Mouse (Mus musculus) ES-E14 (cell line): Measurements from ENCODE around the gene Ube2o. TPM values are rescaled to one million over a fixed set of nuclear protein-coding genes. Genes with fewer than 3 reads are reported as not detected.

Source experiments
- DNase-seq: peaks from one replicate; pipeline ENCODE4 v3.0.0-alpha.2; 2013; ENCODE audit warnings: low read depth, low spot score
- H3K27ac ChIP-seq: 2 replicates; pipeline ENCODE4 v1.5.1; 2012; ENCODE audit warnings: low read depth, mild to moderate bottlenecking, low read length, moderate library complexity, mixed read lengths; ENCODE audit not compliant: poor library complexity, insufficient read depth, severe bottlenecking
- H3K36me3 ChIP-seq: 2 replicates; pipeline ENCODE4 v1.6.1; 2012; ENCODE audit warnings: mild to moderate bottlenecking, low read length, moderate library complexity, mixed read lengths; ENCODE audit not compliant: control insufficient read depth, poor library complexity, insufficient read depth, severe bottlenecking
- H3K4me1 ChIP-seq, 2 experiments: fragments of 150-350 bp in 1 of 2; sonication (generic) in 1 of 2; 2 replicates each; pipeline ENCODE4 v1.6.1; 2012; ENCODE audit warnings: low read length in 2 of 2, mild to moderate bottlenecking in 1 of 2, mixed read lengths in 1 of 2; ENCODE audit not compliant: control insufficient read depth in 2 of 2, insufficient read depth in 2 of 2, poor library complexity in 1 of 2
- H3K4me3 ChIP-seq, 2 experiments: fragments of 150-350 bp in 1 of 2; sonication (generic) in 1 of 2; 2 replicates each; pipeline ENCODE4 v1.5.1; 2012; ENCODE audit warnings: low read length in 2 of 2, low read depth in 1 of 2, mild to moderate bottlenecking in 1 of 2, mixed read lengths in 1 of 2; ENCODE audit not compliant: insufficient read depth in 1 of 2, poor library complexity in 1 of 2, severe bottlenecking in 1 of 2
- H3K9ac ChIP-seq: 2 replicates; pipeline ENCODE4 v1.6.1; 2012; ENCODE audit warnings: low read depth, mild to moderate bottlenecking, low read length, mixed read lengths; ENCODE audit not compliant: poor library complexity, insufficient read depth, severe bottlenecking
- H3K9me3 ChIP-seq: fragments of 150-350 bp; sonication (generic); 2 replicates; pipeline ENCODE4 v1.6.1; 2012; ENCODE audit warnings: low read depth, mild to moderate bottlenecking, low read length; ENCODE audit not compliant: control insufficient read depth, insufficient read depth
- CHD2 ChIP-seq: IDR thresholded peaks from 2 replicates; pipeline ENCODE4 v1.6.1; 2014; ENCODE audit warnings: mild to moderate bottlenecking, low read depth, low read length, inconsistent platforms
- HCFC1 ChIP-seq: IDR thresholded peaks from 2 replicates; pipeline ENCODE4 v1.6.1; 2012; ENCODE audit warnings: low read length, inconsistent platforms, borderline replicate concordance; ENCODE audit not compliant: insufficient read depth
- MAFK ChIP-seq: IDR thresholded peaks from 2 replicates; pipeline ENCODE4 v1.6.1; 2014; ENCODE audit warnings: mild to moderate bottlenecking, low read depth, low read length, inconsistent platforms; ENCODE audit not compliant: insufficient read depth
- ZC3H11A ChIP-seq: IDR thresholded peaks from 2 replicates; pipeline ENCODE4 v1.6.1; 2012; ENCODE audit warnings: low read depth, mild to moderate bottlenecking, inconsistent platforms, low read length, borderline replicate concordance
- ZNF384 ChIP-seq: IDR thresholded peaks from 2 replicates; pipeline ENCODE4 v1.6.1; 2012; ENCODE audit warnings: low read depth, low read length, inconsistent platforms
- in situ Hi-C, 2 experiments: fragments of 600-800 bp; cut with MboI; formaldehyde crosslinking; loops; one replicate each; pipeline ENCODE4 v1.15.1; 2025; ENCODE audit warnings: low sequenced_read_pairs in 2 of 2, inconsistent platforms in 1 of 2; ENCODE audit not compliant: unreplicated experiment in 2 of 2
- total RNA-seq: library from RNA; depleted of rRNA; stranded (reverse); fragments of 300-350 nt; gene quantifications from 2 replicates; pipeline ENCODE4 v1.2.3, GENCODE M21; 2012

The Ube2o gene
- total RNA-seq, 1 experiment = 45.2 TPM

GRCm38 (mm10) chr11:116522046-116522445, 59.2 kb downstream of the Ube2o start:
- Histone ChIP-seq H3K9me3 (no peaks in the 10 kb centered on the region), H3K4me3 (no peak overlapping the region), H3K4me1 (peaks cover 0 to 5% of the 10 kb centered on the region in 2 experiments; a peak in 1 of 4 replicates), H3K36me3 (no peaks in the 10 kb centered on the region), H3K27ac (no peak overlapping the region), H3K9ac (no peak overlapping the region)
- TF ChIP-seq ZNF384 = no peak
- no peak for TF ChIP-seq HCFC1
- no peak for TF ChIP-seq MAFK
- TF ChIP-seq ZC3H11A = no peak
- no peak for TF ChIP-seq CHD2
- DNase-seq = no peak
- in situ Hi-C loops = no loop called here

GRCm38 (mm10) chr11:116521143-116521542, 60.1 kb downstream of the Ube2o start:
- in situ Hi-C loops = no loop called here
- H3K4me3 ChIP-seq = no peak overlapping the region
- DNase-seq = no peak
- no peak overlapping the region for H3K9ac ChIP-seq
- TF ChIP-seq HCFC1 (no peak), ZC3H11A (no peak), ZNF384 (no peak), MAFK (no peak), CHD2 (no peak)
- no peaks in the 10 kb centered on the region for H3K36me3 ChIP-seq
- peaks cover 0 to 5% of the 10 kb centered on the region in 2 experiments; a peak in 1 of 4 replicates for H3K4me1 ChIP-seq
- no peaks in the 10 kb centered on the region for H3K9me3 ChIP-seq
- H3K27ac ChIP-seq = no peak overlapping the region

GRCm38 (mm10) chr11:116518482-116518881, 62.8 kb downstream of the Ube2o start:
- Histone ChIP-seq H3K9me3 (no peaks in the 10 kb centered on the region), H3K36me3 (no peaks in the 10 kb centered on the region), H3K4me3 (no peak overlapping the region), H3K9ac (no peak overlapping the region), H3K4me1 (peaks cover 0 to 8% of the 10 kb centered on the region in 2 experiments; a peak in 1 of 4 replicates), H3K27ac (no peak overlapping the region)
- in situ Hi-C loops = no loop called here
- DNase-seq = no peak
- TF ChIP-seq CHD2 (no peak), ZNF384 (no peak)

GRCm38 (mm10) chr11:116515330-116516020, 65.8 kb downstream of the Ube2o start:
- TF ChIP-seq ZNF384 = no peak
- TF ChIP-seq ZC3H11A = no peak
- TF ChIP-seq CHD2 = no peak
- no peak for TF ChIP-seq MAFK
- TF ChIP-seq HCFC1 = no peak
- Histone ChIP-seq H3K9ac (0 out of 2 replicates have a peak overlapping the region, but pooled peaks have one; percentile 25), H3K4me3 (peak overlapping the region; percentile 47 to 49), H3K27ac (no peak overlapping the region), H3K9me3 (no peaks in the 10 kb centered on the region), H3K36me3 (no peaks in the 10 kb centered on the region), H3K4me1 (0 out of 4 replicates have a peak, but pooled peaks cover 0 to 4% of the 10 kb centered on the region in 2 experiments)
- no peak for DNase-seq
- in situ Hi-C loops = no loop called here

GRCm38 (mm10) chr11:116513531-116514038, 67.7 kb downstream of the Ube2o start:
- Histone ChIP-seq H3K4me3 (no peak overlapping the region), H3K9ac (no peak overlapping the region), H3K27ac (no peak overlapping the region), H3K36me3 (no peaks in the 10 kb centered on the region), H3K4me1 (0 out of 4 replicates have a peak, but pooled peaks cover 0 to 3% of the 10 kb centered on the region in 2 experiments), H3K9me3 (no peaks in the 10 kb centered on the region)
- TF ChIP-seq MAFK (no peak), CHD2 (no peak), ZC3H11A (no peak), HCFC1 (no peak), ZNF384 (no peak)
- in situ Hi-C loops = no loop called here
- DNase-seq = no peak
